Mouse (Mus musculus) lung, adult 2 months (tissue): Measurements from ENCODE around the gene Fam117b.

Experiments used
- CTCF ChIP-seq: fragments of 200-500 bp; IDR thresholded peaks from 2 replicates; pipeline ENCODE4 v1.5.1; 2011; ENCODE audit warnings: mild to moderate bottlenecking, low read length, control low read depth; ENCODE audit not compliant: insufficient read depth
- POLR2A ChIP-seq: fragments of 200-500 bp; IDR thresholded peaks from 2 replicates; pipeline ENCODE4 v1.6.1; 2011; ENCODE audit warnings: low read depth, mild to moderate bottlenecking, control low read depth, low read length, borderline replicate concordance; ENCODE audit errors: extremely low read depth

DNA sequence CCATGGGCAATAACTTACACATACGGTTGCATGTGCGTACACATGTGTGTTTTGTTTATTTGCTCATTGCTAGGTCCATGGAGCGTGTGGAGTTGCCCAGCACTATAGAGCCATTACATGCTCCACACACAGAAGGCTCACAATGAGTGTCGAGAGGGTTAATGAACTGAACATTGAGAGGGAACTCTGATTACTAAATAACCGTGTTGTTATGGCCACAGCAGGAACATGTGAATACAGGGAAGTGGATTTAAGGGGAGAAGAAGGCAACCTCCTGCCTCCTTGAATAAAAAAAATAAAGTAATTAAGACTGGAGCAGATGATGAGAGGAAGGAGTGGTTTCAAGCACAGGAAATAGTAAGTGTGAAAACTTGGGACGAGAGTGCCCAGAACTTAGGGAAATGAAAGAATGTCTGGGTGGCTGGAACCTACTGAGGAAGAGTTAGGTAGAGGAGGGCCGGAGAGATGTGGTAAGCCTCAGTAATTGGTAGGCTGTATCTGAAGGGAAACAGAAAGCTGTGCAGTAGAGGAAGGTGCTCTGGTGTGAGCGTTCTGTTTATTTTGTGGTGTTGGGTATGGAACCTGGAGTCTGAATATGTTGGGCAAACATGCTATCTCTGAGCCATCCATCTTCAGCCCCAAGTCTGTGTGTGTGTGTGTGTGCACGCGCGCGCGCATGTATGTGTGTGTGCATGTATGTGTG is 5.8 kb upstream of the Fam117b start:
- TF ChIP-seq CTCF (no peak), POLR2A (no peak)
